Mouse (Mus musculus): ENCODE results near the gene Sobp.

Sobp gene

DNA sequence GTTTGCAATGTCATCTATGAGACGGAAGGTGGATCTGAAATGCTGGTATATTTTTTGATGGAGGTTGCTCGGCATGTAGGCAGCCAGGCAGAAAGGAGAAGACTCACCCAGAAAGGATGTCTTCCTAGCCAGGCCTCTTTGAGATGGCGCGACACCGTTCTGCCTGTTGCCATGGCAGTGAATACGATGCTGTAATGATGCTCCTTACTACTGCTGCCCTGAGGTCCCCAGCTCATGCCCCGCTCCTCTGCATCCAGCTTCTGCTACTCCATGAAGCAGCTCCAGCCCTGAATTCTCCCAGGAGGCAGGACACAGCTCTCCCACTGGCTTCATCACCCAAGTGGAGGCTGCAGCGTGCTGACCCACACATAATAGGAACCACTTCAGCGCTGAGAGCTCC, 183.3 kb downstream of the Sobp start:
- no peak for DNase-seq (ENCODE audit: low spot score)

DNA sequence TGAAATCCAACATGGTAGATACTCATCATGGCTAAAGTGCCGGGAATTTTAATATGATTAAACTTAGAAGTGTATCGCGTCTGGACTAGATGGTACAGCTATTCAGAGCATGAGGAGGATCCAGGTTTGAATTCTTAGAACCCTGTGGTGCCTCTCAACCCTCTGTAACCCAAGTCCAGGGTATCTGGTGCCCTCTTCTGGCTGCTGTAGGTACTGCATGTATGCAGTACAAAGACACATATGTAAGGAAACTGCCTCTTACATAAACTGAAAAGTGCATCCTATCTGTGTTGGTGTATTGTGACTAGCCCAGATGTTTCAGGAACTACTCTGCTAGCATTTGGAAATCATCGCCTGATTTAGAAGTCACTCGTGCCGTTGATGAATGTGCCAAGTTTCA, 184.4 kb downstream of the Sobp start:
- DNase-seq (ENCODE audit: low spot score) = peak; percentile 44

DNA sequence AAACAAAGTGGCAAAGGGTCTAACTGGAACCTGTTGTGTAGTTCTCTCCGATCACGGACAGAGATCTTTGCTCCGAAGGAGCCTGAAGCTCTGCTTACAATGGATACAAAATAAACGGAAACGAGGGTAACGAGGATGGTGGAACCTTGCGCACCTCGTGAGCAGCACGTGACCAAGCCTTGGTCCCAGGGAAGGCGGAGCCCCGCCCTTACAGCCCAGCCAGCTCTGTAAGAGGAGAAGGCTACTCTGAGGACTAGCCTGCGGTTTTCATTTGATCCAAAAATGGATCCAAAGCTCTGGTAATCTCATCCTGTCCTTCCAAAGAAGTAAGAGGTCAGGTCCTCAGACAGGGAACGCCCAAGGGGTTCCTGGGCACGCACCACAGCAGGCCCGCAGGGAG, 185.7 kb downstream of the Sobp start:
- DNase-seq (ENCODE audit: low spot score) = no peak

DNA sequence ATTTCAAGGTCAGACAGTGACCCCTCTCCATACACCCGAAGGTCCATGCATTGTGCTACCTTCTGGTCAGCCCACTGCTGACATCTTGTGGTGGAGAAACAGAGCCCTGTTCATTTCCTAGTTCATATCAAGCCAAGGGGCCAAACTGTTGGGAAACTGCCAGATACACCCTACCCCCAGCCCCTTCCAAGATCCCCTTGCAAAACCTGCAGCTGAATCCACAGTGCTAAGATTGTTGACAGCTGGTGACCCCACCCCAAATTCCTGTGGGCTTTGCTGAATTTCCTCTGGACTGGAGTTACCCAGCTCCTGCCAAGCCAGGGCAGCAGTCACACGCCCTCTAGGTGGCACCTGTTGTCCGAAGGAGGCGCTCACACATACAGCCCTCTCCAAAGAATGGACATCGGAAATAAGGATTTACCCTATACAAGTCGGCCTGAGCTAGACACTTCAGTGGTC, 186.7 kb downstream of the Sobp start:
- no peak for DNase-seq (ENCODE audit: low spot score)

DNA sequence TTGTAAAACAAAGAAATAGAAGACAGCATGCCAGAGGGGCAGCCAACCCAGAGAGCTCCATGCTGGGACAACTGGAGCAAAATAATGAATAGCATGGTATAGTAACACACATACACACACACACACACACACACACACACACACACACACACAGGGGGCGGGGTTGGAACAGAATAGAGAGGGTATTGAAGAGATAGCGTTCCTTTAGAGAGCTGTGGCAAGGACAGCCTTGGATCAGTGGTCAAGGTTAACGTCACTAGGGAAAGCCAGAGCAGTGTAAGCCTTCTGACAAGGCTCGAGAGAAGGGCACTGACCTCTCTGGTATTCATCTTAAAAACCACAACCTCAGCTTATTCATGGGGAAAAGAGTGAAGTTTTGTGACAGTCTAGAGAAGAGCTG, 189.4 kb downstream of the Sobp start:
- DNase-seq (ENCODE audit: low spot score) = no peak

DNA sequence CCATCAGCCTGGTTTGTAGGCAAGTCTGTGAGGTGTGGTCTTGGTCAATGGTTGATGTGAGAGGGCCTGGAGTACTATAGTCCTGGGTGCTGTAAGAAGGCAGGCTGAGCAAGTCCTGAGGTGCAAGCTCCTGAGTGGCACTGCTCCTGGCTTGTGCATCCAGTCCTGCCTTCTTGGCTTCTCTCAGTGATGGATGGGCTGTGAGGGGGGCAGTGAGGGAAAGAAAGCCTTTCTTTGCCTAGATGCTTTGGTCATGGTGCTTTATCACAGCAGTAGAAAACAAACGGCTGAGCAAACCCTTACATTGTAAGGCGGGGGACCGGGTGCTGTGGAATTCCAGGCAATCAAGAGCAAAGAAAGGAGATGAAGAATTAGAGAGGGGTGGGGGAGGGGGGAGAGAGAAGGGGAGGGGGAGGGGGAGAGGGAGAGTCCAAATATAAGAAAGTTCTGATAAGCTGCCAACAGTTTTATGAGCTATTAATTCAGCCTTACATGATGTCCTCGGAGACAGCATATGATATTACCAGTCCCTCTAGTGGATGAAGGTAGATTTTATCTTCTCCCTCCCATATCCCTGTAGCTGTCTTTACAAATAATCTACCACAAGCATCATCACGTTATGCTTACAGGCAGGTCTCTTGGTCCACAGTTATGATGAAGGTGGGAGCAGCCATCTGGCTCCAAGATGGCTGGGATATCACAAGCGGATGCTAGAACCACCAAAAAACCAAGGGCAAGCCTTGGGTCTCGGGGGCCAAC, 193.2 kb downstream of the Sobp start:
- no peak for DNase-seq (ENCODE audit: low spot score)

DNA sequence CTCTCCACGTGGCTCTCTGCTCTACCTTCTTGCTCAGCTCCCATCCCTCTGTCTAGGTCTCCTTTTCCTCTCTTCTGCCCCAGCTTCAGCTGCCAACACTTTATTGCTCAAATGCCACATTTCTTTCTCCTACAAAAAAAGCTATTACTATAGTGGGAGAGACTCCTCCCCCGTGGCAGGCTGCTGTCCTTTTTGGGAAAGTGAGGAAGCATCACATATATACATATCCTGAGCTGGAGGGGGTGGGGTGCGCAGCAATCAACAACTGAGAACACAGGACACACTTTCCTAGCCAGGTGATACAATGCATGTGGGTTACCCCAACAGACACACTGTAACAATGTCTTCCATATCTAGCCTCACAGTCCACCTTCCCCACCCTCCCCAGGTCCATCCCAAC, 196.0 kb downstream of the Sobp start:
- no peak for DNase-seq (ENCODE audit: low spot score)

DNA sequence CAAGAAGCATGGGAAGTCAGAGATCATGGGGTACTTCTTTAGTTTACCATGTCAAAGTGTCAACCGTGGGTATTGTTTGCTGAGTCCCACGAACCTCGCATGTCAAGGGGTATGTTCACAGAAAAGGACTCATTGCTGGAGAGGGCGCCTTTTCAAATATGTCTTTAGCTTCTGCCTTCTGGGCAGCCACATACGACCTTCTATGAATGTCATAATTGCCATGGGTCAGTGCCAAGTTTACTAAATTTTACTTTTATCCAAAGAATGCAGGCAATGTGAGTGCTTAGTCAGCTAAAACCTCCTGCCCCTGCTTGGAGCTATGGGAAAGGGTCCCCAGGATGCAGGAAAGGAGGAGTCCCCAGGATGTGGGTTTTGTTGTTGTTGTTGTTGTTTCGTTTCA, 197.8 kb downstream of the Sobp start:
- no peak for DNase-seq (ENCODE audit: low spot score)

DNA sequence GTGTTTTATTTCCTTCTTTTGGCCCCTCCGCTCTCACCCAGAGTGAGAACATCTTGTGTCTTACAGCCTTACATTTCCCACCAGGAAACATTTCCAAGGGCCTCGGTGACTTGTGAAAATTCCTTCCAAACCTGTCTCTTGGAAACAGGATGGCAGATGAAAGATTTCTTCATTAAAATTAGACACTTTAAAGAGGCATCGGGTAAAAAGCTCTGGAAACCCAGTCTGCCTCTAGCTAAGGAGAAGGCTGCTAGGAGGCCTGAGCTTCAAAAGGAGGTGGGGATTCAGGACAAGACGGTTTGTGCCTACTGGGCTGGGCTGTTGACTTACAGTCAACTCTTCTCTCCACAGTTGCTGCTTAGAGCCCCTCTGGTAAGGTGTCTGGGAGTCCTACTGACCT, 200.8 kb downstream of the Sobp start:
- no peak for DNase-seq (ENCODE audit: low spot score)

DNA sequence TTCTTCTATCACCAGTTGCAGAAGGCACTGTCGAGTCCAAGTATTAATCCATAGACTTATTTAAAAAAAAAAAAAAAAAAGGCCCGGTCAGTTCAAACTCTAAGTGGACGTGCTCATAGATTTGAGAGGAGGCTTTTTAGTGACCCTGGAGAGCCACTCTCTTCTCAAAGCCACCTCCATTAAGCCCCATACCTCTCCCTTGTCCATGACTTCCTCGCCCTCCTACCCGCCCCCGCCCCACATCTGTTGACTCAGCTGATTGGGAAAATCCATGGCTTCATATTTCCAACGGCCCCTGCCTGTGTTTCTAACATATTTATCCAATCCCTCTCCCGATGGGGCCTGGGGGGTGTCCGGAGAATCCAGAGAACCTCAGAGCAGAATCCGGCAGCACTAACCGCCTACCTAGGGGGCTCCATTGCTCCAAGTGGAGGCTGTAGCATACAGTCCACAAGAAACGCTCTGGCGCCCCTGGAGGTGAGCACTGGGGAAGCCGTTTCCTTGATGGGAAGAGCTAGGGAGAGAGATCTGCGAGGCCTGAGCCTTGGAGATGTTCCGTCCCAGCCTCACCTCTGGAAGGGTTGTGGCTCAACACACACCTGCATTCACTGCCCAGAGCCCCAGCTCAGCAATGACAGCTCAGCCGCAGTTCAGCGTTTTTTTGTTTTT, 201.7 kb downstream of the Sobp start:
- DNase-seq (ENCODE audit: low spot score) = peak; percentile 57

DNA sequence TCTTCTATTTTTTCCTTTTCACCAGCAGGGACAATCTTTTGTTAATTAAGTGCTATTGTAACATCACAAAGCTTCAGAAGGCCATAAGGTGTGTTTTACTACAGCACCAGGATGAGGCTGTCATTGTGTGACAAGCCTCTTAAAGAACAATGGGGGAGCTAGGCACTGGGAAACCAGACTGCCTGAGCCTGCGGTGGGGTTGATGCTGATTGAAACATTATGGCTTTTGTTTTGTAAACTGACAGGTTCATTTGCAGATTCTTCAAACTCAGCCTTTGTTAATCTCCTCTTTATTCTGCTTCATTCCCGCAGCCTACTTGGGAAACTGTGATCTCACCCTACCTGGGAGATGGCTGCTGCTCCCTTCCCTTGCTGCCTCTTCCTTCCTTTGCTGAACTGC, 206.0 kb downstream of the Sobp start:
- DNase-seq (ENCODE audit: low spot score) = no peak

DNA sequence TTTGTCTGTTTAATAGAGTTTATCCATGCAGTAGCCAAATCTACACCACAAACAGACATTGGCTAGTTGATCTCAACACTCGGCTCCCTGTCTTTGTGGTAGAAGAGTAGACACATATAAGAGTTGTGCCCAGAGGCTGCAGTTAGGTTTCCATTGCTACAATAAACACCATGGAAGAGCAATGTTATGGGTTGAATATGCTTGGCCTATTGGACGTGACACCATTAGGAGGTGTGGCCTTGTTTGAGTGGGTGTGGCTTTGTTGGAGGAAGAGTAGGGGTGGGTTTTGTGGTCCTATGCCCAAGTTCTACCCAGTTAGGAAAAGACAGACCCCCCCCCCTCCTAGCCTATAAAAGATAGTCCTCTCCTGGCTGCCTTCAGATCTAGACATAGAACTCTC, 211.3 kb downstream of the Sobp start:
- no peak for DNase-seq (ENCODE audit: low spot score)

DNA sequence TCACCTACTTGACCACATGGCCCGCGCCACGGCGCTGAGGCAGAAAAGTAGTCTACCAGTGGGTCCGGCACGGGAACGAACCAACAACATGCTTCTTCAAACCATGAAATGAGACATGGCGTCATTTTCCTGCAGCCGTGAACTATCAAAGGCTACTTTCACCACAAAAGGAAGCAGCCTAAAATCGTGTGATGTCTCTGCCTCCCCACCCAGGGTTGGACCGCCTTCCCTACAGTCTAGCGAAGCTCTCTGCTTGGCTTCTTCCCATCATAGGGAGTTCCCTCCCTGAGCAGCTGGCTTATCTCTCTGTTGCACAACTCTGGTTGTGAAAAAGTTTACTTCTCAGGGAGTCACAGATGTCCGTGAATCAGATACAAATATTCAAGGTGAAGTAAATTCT, 211.7 kb downstream of the Sobp start:
- DNase-seq (ENCODE audit: low spot score) = no peak

DNA sequence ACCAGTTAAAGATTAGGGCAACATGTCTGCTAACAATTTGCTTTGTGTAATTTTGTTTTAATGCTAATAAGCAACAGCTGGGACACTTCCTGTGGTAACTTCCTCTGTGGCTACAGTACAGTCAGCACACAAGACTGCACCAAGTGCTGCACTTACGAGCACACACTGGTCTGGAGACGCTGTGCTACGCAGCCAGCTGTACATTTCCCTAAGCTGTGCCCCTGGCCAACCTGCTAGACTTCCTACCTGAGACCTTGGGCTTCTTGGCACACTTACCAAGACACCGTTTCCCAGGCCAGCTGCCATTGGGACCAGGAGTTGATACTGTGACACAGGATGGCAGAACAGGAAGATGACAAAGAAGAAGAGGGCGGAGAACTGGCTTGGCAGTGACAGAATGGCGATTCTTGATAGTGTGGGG, 212.1 kb downstream of the Sobp start:
- DNase-seq (ENCODE audit: low spot score) = no peak

DNA sequence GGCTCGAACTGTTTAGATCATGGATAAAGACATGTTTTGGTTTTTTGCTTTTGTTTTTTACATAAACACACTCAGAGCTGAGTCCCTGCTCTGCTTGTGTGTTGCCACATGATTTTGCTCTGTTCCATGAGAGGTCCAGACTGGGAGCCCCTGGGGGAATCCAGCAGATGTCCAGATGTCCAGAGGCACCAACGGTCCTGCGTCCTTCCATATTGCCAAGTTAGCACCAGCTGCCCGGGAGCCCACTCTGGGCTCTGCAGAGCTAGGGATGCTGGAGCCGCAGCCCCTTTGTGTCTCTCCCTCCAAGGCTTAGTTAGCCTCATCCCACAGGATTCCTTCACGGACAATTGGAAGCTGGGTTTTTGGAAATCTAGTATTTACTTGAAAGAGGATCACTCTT, 212.6 kb downstream of the Sobp start:
- no peak for DNase-seq (ENCODE audit: low spot score)

DNA sequence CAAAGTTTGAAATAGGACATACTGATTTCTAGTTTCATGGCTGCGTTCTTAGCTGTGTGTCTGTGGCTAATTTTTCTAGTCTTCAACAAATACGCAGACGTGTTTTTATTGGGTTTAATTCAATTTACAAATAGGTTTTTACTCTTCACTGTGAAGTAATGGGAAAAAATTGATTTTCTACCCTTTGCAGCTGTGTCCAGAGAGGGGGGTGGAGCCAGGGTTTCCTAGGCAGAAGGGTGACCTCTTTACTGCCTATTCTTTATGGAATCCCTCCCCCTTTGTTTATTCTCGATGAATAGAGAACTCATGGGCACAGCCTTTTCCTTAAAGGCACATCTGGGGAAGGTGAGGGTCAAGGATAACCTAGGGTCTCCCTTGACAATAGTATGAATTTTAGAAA, 215.6 kb downstream of the Sobp start:
- no peak for DNase-seq (ENCODE audit: low spot score)

DNA sequence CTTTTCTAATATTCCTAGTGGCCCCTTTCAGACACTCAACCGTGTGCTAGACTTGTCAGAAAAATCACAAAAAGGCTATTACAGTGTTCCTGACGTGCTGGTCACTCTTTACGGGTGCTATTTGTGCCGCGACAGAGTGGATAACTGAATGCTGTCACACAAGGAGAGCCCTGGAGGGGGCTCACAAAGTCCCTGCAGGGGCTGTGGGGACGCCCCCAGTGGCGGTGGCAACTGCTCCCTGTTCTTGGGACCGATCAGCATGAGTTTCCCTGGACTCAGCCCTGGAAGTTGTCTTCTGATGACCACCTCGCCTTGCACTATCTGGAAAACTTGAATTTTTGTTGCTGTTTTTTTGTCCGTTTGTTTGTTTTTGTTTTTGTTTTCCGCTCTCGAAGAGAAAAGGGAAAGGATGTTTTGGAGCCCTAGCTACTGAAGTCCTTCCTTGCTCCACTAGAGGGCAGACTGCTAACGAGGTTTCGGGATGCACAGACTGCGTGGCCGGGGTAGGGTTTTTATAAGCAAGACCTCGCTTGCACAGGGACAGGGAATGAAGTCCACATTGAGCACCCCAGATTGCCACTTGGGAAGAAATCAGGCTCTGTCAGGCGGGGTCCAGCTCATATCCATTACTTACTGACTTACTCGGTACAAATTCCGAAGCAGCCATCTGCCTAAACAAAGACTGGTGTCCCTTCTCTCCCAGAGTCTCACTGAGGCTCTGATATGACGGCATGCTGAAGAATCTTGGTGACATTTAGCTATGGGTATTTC, 216.3 kb downstream of the Sobp start:
- DNase-seq (ENCODE audit: low spot score) = peak; percentile 78

DNA sequence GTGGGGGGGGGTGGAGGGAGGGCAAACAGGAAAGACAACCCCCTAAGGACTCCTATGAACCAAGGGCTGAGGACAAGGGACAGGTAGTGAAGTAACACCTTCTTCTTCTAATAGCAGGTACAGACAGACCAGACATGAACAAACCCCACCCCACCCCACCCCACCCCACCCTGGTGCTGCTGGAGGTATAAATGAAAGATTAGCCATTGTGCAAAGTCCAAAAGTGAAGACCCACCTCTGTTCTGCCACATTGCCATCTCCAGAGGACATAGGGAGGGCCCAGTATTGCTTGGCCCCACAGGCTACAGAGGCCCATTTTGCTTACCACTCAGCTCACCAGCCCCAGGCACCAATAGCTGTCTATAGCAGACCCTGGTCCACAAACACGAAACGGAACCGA, 219.1 kb downstream of the Sobp start:
- no peak for DNase-seq (ENCODE audit: low spot score)

DNA sequence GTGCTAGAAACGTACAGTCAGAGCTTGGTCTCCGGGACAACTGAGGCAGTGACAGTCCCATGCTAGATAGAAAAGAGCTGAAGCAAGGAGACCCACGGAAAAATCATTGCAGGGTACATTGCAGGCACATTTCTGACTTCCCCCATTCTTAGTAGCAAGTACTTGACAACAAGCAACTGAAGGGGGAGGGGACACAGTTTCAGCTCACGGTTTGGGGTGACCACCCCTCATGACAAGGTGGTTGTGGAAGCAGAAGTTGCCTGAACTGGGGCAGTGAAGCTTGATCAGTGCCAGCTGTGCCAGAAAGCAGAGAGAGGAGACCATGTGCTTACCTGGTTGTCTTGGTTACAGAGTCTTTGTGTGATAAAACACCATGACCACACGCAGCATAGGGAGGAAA, 220.7 kb downstream of the Sobp start:
- DNase-seq (ENCODE audit: low spot score) = no peak
